Mouse (Mus musculus) hindbrain, embryonic 16.5 days (tissue): ENCODE data around the gene Rnf113a2. TPM values are rescaled to one million over a fixed set of nuclear protein-coding genes. Genes with fewer than 3 reads are reported as not detected.

Experiments used
- ATAC-seq: fragments of 200-750 bp; cut with Nextera tagmentation; 2 replicates; pipeline ENCODE4 v1.8.0; 2017; ENCODE audit warnings: moderate TSS enrichment, moderate library complexity
- H3K27ac ChIP-seq: fragments of 300-500 bp; sonication (generic); 2 replicates; pipeline ENCODE4 v1.5.1; 2014; ENCODE audit warnings: low read depth, mild to moderate bottlenecking, control low read depth, low read length, moderate library complexity
- H3K27me3 ChIP-seq: fragments of 300-500 bp; sonication (generic); replicated peaks from 2 replicates; pipeline ENCODE4 v1.6.1; 2014; ENCODE audit warnings: low read length; ENCODE audit not compliant: control insufficient read depth, insufficient read depth
- H3K36me3 ChIP-seq: fragments of 300-500 bp; sonication (generic); 2 replicates; pipeline ENCODE4 v1.6.1; 2014; ENCODE audit warnings: mild to moderate bottlenecking, low read length, moderate library complexity, mixed read lengths; ENCODE audit not compliant: control insufficient read depth, insufficient read depth
- H3K4me1 ChIP-seq: fragments of 300-500 bp; sonication (generic); 2 replicates; pipeline ENCODE4 v1.6.1; 2014; ENCODE audit warnings: low read depth, low read length; ENCODE audit not compliant: control insufficient read depth, insufficient read depth
- H3K4me2 ChIP-seq: fragments of 300-500 bp; sonication (generic); 2 replicates; pipeline ENCODE4 v1.6.1; 2014; ENCODE audit warnings: mild to moderate bottlenecking, low read length, control low read depth, moderate library complexity
- H3K4me3 ChIP-seq: fragments of 300-500 bp; sonication (generic); 2 replicates; pipeline ENCODE4 v1.5.1; 2014; ENCODE audit warnings: mild to moderate bottlenecking, low read length, control low read depth, moderate library complexity
- H3K9ac ChIP-seq: fragments of 300-500 bp; sonication (generic); 2 replicates; pipeline ENCODE4 v1.6.1; 2014; ENCODE audit warnings: low read depth, mild to moderate bottlenecking, control low read depth, low read length, moderate library complexity
- H3K9me3 ChIP-seq: fragments of 300-500 bp; sonication (generic); 2 replicates; pipeline ENCODE4 v1.6.1; 2014; ENCODE audit warnings: mild to moderate bottlenecking, low read length, moderate library complexity; ENCODE audit not compliant: control insufficient read depth
- WGBS: fragments of 180-500 bp; shearing (Covaris S2); extraction: QIAGEN DNeasy Blood & Tissue Kit; methylation state at CpG from one replicate; pipeline ENCODE4 v1.1.7; 2014; 5-methylcytosine and 5-hydroxymethylcytosine counted together
- polyA plus RNA-seq: library from polyadenylated mRNA; unstranded; fragments of >200 nt; fragmentation: Nextera tagmentation; extraction: Ambion mirVana; gene quantifications from 2 replicates; pipeline ENCODE4 v1.2.1, GENCODE M21; 2015

Gene Rnf113a2
- polyA plus RNA-seq, 1 experiment from 2014 or later, result 23.5 TPM

DNA sequence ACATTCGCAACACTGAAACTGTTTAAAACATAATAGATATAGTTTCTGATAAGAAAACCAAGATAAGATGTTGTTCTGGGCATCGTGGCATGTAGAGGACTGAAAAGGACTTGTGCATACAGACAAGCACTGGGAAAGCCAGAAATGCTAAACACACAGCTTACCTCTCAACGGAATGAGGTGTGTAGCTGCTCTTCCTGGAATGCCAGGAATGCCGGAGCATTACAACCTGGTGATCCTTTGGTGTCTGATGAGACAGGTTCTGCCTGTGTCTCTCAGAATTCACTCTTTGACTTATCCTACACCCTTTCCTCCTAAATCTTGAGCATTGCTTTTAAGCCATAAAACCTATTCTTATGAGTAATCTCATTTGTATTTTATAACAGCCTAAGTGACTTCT lies 25.5 kb downstream of the Rnf113a2 start:
- H3K27ac ChIP-seq, result no peak overlapping the region
- H3K27me3 ChIP-seq, result no peaks in the 10 kb centered on the region
- H3K9me3 ChIP-seq, result no peaks in the 10 kb centered on the region
- H3K4me1 ChIP-seq, result no peaks in the 10 kb centered on the region
- H3K36me3 ChIP-seq, result peaks cover 4% of the 10 kb centered on the region; the same call in 1 of the 2 replicates
- ATAC-seq, result no peak
- H3K4me3 ChIP-seq, result no peak overlapping the region
- no peak overlapping the region for H3K4me2 ChIP-seq
- WGBS, result 78% methylated on average over 4 of the region's 4 CpGs
- no peak overlapping the region for H3K9ac ChIP-seq

DNA sequence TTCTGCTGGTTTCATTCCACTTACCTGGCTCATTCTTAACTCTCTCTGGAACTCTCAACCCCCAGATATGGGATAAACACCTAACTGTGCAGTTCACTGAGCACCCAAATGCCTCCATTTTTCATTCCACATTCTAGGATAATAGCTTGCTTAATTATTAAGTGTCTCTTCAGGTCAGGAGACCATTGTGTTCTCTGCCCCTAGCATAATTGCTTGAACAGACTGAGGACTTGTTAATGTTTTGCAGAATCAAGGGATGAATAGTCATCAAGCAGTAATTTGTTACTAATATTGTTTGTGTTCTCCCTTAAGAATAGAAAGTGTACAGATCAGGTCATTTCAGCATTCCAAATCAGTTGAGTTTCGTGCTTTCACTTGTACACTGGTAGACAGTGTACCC lies 30.4 kb downstream of the Rnf113a2 start:
- Histone ChIP-seq H3K27me3 (no peaks in the 10 kb centered on the region; the same call in 1 of the 2 replicates), H3K36me3 (no peaks in the 10 kb centered on the region), H3K9me3 (no peaks in the 10 kb centered on the region), H3K4me1 (peaks cover 10% of the 10 kb centered on the region), H3K4me2 (no peak overlapping the region), H3K27ac (no peak overlapping the region), H3K9ac (no peak overlapping the region), H3K4me3 (no peak overlapping the region)
- WGBS, result 81% methylated on average over 1 of the region's 1 CpGs
- no peak for ATAC-seq

DNA sequence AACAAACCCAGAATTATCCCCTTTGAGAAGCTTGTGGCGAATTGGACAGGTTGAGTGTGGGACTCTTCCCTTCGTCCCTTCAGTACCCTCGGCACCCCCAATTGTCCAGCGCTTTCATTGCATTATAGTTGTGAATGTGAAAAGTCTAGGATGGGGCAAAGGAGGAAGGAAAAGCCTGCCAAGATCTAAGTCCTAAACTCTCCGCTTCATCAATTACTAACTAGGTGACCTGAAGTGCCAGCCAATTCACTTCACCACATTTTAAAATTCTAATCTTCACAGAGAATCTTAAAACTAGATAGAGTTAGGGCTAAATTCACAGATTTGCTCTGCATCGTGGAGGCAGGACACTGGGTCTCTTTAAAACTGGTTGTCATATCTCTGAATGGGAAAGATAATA lies 31.2 kb downstream of the Rnf113a2 start:
- Histone ChIP-seq H3K36me3 (no peaks in the 10 kb centered on the region), H3K9me3 (no peaks in the 10 kb centered on the region), H3K4me2 (no peak overlapping the region), H3K4me3 (no peak overlapping the region), H3K4me1 (peaks cover 12% of the 10 kb centered on the region), H3K27me3 (no peaks in the 10 kb centered on the region; the same call in 1 of the 2 replicates), H3K9ac (no peak overlapping the region), H3K27ac (no peak overlapping the region)
- no peak for ATAC-seq
- 87% methylated on average over 6 of the region's 6 CpGs for WGBS

DNA sequence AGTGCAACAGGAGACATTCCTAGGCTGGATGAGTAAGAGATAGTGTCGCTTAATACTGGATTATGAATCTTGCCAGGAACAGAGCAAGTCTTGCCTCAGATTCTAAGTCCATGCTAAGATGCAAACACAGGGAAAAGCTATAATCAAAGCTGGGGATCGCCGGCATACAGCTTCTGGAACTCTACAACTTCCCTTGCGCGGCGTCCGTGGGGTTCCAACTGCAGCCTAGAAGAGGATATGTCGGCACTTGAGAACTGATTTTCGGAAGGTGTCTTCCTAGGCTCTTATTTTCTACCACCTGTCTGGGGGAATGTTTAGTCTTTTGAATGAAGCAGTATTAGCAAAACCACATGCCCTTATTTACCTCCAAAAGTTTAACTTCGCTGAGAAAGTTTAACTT lies 32.9 kb downstream of the Rnf113a2 start:
- Histone ChIP-seq H3K9me3 (no peaks in the 10 kb centered on the region), H3K9ac (peak overlapping the region; percentile 72; the same call in 1 of the 2 replicates), H3K4me2 (peak overlapping the region; percentile 90), H3K4me3 (peak overlapping the region; percentile 65), H3K4me1 (peaks cover 12% of the 10 kb centered on the region), H3K36me3 (no peaks in the 10 kb centered on the region), H3K27ac (peak overlapping the region; percentile 81; the same call in 1 of the 2 replicates), H3K27me3 (no peaks in the 10 kb centered on the region; the same call in 1 of the 2 replicates)
- WGBS, result 40% methylated on average over 10 of the region's 10 CpGs
- ATAC-seq, result no peak

DNA sequence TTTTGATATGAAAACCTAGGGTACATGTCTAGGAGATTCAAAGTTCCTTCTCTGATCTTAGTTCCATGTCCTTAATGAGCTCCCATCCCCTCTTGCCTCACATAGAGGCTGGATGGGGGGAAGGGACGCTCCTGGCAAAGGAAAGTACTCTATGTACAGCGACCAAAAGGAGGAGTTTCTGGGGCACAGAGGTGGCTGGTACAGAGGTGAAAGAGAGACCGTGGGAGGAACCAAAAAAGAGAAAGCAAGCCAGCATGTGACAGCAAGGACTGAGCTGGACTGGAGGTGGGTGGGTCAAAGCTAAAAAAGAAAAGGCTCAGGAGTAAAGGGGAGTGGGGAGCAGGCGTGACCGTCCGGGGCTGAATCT lies 33.3 kb downstream of the Rnf113a2 start:
- peaks cover 12% of the 10 kb centered on the region for H3K4me1 ChIP-seq
- WGBS, result 0% methylated on average over 6 of the region's 6 CpGs
- H3K27ac ChIP-seq, result peak overlapping the region; percentile 81
- peak overlapping the region; percentile 72 for H3K9ac ChIP-seq
- peak overlapping the region; percentile 90 for H3K4me2 ChIP-seq
- H3K9me3 ChIP-seq, result no peaks in the 10 kb centered on the region
- ATAC-seq, result no peak
- no peaks in the 10 kb centered on the region; the same call in 1 of the 2 replicates for H3K27me3 ChIP-seq
- H3K36me3 ChIP-seq, result no peaks in the 10 kb centered on the region
- peak overlapping the region; percentile 65 for H3K4me3 ChIP-seq

DNA sequence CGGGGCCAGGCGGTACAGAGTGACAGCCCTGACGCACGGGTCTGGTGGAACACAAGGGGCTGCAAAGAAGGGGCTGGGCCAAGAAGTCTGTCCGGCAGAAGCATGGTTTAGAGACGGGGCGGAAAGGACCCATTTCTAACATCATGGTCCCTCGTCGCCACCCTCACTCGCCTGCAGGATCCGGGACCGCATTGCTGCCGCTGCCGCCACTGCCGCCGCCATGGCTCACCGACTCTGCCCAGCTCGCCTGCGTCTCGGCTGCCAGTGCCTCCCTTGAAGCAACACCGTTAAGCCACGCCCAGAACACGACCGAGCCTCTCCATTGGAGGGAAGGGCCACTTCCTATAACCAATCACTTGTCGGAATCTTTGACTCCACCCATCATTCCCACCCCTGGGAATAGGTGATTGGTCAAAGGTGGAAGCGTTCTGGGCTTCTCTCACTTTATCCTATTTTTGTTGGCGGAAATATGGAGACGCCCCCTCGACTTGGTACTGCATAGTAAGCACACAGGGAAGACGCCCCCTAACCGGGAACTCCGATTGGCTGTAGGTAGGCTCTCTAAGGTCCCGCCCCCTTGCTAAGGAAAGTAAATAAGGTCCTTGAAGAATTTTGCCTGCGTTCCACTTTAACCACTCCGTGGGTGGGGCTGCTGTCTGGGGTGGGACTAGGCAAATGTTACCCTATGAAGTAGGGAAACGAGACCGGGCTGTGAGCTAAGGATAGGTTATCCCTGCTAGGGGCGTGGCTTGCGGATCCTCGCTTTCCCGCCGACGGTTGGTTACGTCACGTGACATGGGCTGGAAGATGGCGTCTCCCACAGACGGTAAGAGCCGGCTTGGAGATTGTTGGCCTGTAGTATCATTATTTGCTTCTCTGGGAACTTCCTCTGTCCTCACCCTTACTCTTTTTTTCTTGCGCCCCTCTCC lies 34.0 kb downstream of the Rnf113a2 start, which contains the start of the genes Aldh6a1 and Lin52:
Gene Aldh6a1 (minus strand): TSS at position 287 of the 929 bp plus-strand sequence.
Gene Lin52 (plus strand): TSS at position 705 of the 929 bp plus-strand sequence.
- no peaks in the 10 kb centered on the region; the same call in 1 of the 2 replicates for H3K27me3 ChIP-seq
- WGBS, result 1% methylated on average over 49 of the region's 49 CpGs
- H3K9me3 ChIP-seq, result no peaks in the 10 kb centered on the region
- peak within 1 kb of the TSS; percentile 65 for H3K4me3 ChIP-seq
- H3K9ac ChIP-seq, result peak within 1 kb of the TSS; percentile 72
- no peaks in the 10 kb centered on the region for H3K36me3 ChIP-seq
- H3K4me2 ChIP-seq, result peak within 1 kb of the TSS; percentile 90
- peak; percentile 99 for ATAC-seq
- H3K27ac ChIP-seq, result peak within 1 kb of the TSS; percentile 81
- peaks cover 12% of the 10 kb centered on the region for H3K4me1 ChIP-seq

DNA sequence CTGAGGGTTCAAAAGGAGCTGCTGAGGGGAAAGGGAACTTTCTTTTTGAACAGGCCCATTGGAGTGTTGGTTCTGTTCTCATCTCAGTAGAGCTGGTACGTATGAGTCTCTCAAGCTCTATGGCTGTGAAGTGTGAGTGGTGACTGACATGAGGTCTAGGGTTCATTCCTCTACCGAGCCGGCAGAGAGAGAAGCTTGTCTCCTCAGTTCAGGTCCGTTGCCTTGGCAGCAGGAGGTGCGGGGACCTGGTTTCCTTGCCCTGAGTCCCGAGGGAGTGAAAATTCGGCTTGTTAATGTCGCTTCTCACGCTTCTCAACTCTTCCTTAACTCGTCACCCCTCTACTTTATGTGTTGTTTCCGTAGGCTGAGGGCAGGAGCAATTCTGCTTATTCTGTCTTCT lies 34.8 kb downstream of the Rnf113a2 start:
- Histone ChIP-seq H3K9me3 (no peaks in the 10 kb centered on the region), H3K36me3 (no peaks in the 10 kb centered on the region; the same call in 1 of the 2 replicates), H3K4me1 (peaks cover 12% of the 10 kb centered on the region), H3K27ac (peak overlapping the region; percentile 81), H3K4me2 (peak overlapping the region; percentile 68), H3K4me3 (peak overlapping the region; percentile 65), H3K9ac (peak overlapping the region; percentile 67), H3K27me3 (no peaks in the 10 kb centered on the region; the same call in 1 of the 2 replicates)
- no peak for ATAC-seq
- 3% methylated on average over 11 of the region's 11 CpGs for WGBS

DNA sequence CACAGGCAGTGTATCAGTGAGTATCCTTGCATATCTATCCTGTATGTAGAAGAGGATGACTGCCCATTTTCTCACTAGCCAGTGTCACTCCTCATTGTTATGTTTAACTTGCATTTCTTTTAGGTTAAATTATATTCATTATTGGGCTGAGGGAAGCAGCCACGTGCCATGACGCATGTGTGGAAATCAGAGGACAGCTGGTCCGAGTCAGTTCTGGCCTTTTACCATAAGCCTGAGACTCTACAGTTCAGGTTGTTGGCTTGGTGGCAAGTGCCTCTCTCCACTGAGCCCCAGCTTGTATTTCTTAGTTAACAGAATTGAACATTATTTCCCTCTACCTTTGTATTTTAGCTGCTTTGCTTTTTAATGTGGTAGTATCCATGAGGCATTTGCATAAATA lies 39.9 kb downstream of the Rnf113a2 start:
- no peak for ATAC-seq
- WGBS, result 93% methylated on average over 3 of the region's 3 CpGs
- Histone ChIP-seq H3K9ac (no peak overlapping the region), H3K27me3 (no peaks in the 10 kb centered on the region), H3K27ac (no peak overlapping the region), H3K4me1 (peaks cover 5% of the 10 kb centered on the region; the same call in 1 of the 2 replicates), H3K9me3 (no peaks in the 10 kb centered on the region), H3K4me3 (no peak overlapping the region), H3K4me2 (no peak overlapping the region), H3K36me3 (peaks cover 13% of the 10 kb centered on the region)

DNA sequence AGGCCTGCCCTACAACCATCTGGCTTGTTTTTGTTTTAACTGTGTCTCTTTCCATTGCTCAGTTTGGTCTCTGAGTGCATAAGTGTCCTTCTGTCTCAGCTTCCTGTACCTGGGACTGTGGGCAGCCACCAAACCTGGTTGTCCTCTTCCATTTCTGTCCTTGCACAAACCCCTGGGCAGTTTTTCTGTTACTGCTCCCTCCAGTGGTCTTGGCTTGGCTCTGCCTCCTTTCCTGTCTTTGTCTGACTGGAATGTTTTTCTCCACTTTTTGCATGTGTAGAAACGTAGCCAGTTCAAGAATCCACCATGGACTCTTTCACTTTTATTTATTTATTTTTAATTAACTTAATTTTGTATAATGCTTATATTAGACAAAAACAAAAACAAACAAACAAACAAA lies 42.8 kb downstream of the Rnf113a2 start:
- Histone ChIP-seq H3K36me3 (peaks cover 19% of the 10 kb centered on the region), H3K27me3 (no peaks in the 10 kb centered on the region), H3K4me1 (no peaks in the 10 kb centered on the region), H3K9ac (no peak overlapping the region), H3K9me3 (no peaks in the 10 kb centered on the region), H3K4me2 (no peak overlapping the region), H3K4me3 (no peak overlapping the region), H3K27ac (no peak overlapping the region)
- ATAC-seq, result no peak
- 55% methylated on average over 1 of the region's 1 CpGs for WGBS
